Mouse (Mus musculus) liver, postnatal 0 days (tissue): ENCODE data around the gene Cdc27. TPM values are rescaled to one million over a fixed set of nuclear protein-coding genes. Genes with fewer than 3 reads are reported as not detected.

Source experiments
- ATAC-seq: fragments of 200-750 bp; cut with Nextera tagmentation; 2 replicates; pipeline ENCODE4 v1.8.0; 2017; ENCODE audit warnings: mild to moderate bottlenecking, moderate library complexity
- DNase-seq: peaks from one replicate; pipeline ENCODE4 v3.0.0-alpha.2; 2016
- H3K27ac ChIP-seq: fragments of 300-500 bp; sonication (generic); 2 replicates; pipeline ENCODE4 v1.5.1; 2014; ENCODE audit warnings: antibody characterized with exemption, moderate library complexity, mild to moderate bottlenecking, low read depth
- H3K27me3 ChIP-seq: fragments of 300-500 bp; sonication (generic); 2 replicates; pipeline ENCODE4 v1.6.1; 2014; ENCODE audit warnings: low read length, control low read depth, mixed read lengths; ENCODE audit not compliant: insufficient read depth
- H3K36me3 ChIP-seq: fragments of 300-500 bp; sonication (generic); replicated peaks from 2 replicates; pipeline ENCODE4 v1.6.1; 2014; ENCODE audit warnings: mild to moderate bottlenecking, control low read depth, low read length, moderate library complexity, mixed read lengths; ENCODE audit not compliant: insufficient read depth
- H3K4me1 ChIP-seq: fragments of 300-500 bp; sonication (generic); 2 replicates; pipeline ENCODE4 v1.6.1; 2014; ENCODE audit warnings: antibody characterized with exemption, mild to moderate bottlenecking, control low read depth; ENCODE audit not compliant: insufficient read depth
- H3K4me2 ChIP-seq: fragments of 300-500 bp; sonication (generic); 2 replicates; pipeline ENCODE4 v1.6.1; 2014; ENCODE audit warnings: low read depth, mild to moderate bottlenecking, low read length, moderate library complexity, mixed read lengths
- H3K4me3 ChIP-seq: fragments of 300-500 bp; sonication (generic); 2 replicates; pipeline ENCODE4 v1.5.1; 2014; ENCODE audit warnings: low read depth, low read length
- H3K9ac ChIP-seq: fragments of 300-500 bp; sonication (generic); replicated peaks from 2 replicates; pipeline ENCODE4 v1.6.1; 2014; ENCODE audit warnings: mild to moderate bottlenecking, moderate library complexity
- H3K9me3 ChIP-seq: fragments of 300-500 bp; sonication (generic); 2 replicates; pipeline ENCODE4 v1.6.1; 2016; ENCODE audit warnings: mild to moderate bottlenecking, control low read depth, low read length, mixed read lengths
- CTCF ChIP-seq: sonication (generic); IDR thresholded peaks from 2 replicates; pipeline ENCODE4 v1.5.1; 2016; ENCODE audit warnings: antibody characterized with exemption, low read depth
- EP300 ChIP-seq: IDR thresholded peaks from 2 replicates; pipeline ENCODE4 v1.6.1; 2016; ENCODE audit warnings: antibody characterized with exemption, low read depth, mild to moderate bottlenecking
- WGBS: fragments of 180-500 bp; shearing (Covaris S2); extraction: QIAGEN DNeasy Blood & Tissue Kit; methylation state at CpG from one replicate; pipeline ENCODE4 v1.1.7; 2014; ENCODE audit not compliant: insufficient replicate concordance; 5-methylcytosine and 5-hydroxymethylcytosine counted together
- polyA plus RNA-seq: library from polyadenylated mRNA; unstranded; fragments of >200 nt; fragmentation: Nextera tagmentation; extraction: Ambion mirVana; gene quantifications from 2 replicates; pipeline ENCODE4 v1.2.1, GENCODE M21; 2015

The Cdc27 gene
- polyA plus RNA-seq, 1 experiment from 2014 or later = 13.8 TPM

DNA sequence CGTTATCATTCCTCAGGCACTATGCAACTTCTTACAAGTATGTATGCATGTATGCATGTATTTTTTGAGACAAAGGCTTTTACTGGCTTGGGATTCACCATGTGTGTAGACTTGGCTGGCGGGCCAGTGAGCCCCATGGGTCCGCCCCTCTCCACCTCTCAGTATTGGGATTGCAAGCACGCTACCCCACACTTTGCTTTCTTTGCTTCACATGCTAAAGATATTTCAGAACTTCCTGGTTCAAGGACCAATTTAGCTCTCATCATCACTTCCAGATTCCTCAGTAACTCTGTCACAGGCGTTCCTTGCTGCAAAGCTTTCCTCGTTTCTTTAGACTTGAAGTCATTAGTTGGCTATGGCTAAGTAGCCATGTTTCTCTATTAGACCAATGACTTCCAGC is 15.7 kb upstream of the Cdc27 start:
- TF ChIP-seq CTCF (no peak), EP300 (no peak)
- Histone ChIP-seq H3K9ac (no peak overlapping the region), H3K9me3 (0 out of 2 replicates have a peak, but pooled peaks cover 4% of the 10 kb centered on the region), H3K27ac (no peak overlapping the region), H3K4me1 (peaks cover under 1% of the 10 kb centered on the region; the same call in 1 of the 2 replicates), H3K4me3 (no peak overlapping the region), H3K4me2 (no peak overlapping the region), H3K27me3 (no peaks in the 10 kb centered on the region), H3K36me3 (no peaks in the 10 kb centered on the region)
- no peak for DNase-seq
- ATAC-seq = no peak
- WGBS = 68% methylated on average over 6 of the region's 6 CpGs

DNA sequence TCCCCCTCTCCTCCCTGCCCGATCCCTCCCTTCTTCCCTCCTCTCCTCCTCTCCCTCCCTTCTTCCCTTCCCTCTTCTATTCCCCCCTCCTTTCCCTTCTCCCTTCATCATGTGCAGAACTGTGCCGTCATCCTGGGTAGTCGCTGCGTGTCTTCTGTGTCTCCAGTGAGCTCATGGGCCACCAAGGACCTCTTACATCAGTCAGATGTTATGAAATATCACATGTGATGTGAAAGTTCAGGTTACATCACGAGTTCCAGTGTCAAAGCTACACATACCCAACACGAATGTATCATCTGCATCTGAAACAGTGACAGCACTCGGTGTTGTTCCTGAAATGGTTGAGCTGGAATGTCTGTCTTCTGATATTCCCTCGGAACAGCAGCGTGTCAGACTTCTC is 14.8 kb upstream of the Cdc27 start:
- H3K27me3 ChIP-seq = no peaks in the 10 kb centered on the region
- peak; percentile 56; the same call in 1 of the 2 replicates for ATAC-seq
- DNase-seq = no peak
- H3K36me3 ChIP-seq = no peaks in the 10 kb centered on the region
- no peak overlapping the region for H3K27ac ChIP-seq
- WGBS = 72% methylated on average over 9 of the region's 9 CpGs
- H3K9ac ChIP-seq = no peak overlapping the region
- no peak overlapping the region for H3K4me3 ChIP-seq
- TF ChIP-seq CTCF (no peak), EP300 (no peak)
- no peaks in the 10 kb centered on the region for H3K4me1 ChIP-seq
- H3K9me3 ChIP-seq = 0 out of 2 replicates have a peak, but pooled peaks cover 4% of the 10 kb centered on the region
- H3K4me2 ChIP-seq = no peak overlapping the region

DNA sequence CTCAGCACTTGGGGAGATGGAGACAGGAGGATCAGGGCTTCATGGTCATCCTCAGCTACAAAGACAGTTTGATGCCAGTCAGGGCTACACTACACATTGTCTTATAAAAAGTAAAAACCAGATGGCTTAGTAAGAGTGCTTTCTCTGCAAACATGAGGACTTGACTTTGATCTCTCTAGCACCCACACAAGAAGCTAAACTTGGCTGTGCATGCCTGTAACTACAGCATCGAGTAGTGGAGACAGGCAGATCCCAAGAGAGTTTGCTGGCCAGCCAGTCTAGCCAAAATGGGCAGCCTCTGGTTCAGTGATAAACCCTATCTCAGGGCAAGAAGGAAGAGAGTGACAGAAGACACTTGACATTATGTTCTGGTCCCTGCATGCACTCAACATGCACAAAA is 13.1 kb upstream of the Cdc27 start:
- ATAC-seq = no peak

DNA sequence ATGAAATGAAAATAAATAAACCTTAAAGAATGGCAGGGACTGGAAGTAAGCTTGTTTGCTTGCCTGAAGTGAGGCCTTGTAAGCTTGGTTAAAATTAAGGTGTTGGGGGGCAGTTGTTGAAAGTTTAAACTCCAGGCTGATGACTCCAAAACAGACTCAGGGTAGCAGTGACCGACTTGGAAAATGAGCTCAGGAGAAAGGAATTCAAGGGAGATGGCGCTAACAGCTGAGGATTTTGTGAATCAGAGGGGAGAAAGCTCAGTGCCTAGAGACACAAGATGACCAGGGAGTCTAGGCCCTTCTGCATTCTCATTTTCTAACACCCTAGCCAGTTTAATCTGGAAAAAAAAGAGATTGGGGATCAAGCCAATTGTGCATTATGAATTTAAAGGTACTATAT is 10.6 kb upstream of the Cdc27 start:
- ATAC-seq = no peak
- TF ChIP-seq CTCF (no peak), EP300 (no peak)
- 61% methylated on average over 2 of the region's 2 CpGs for WGBS

More for the DNA sequence above, 13.1 kb upstream of the Cdc27 start:
- Histone ChIP-seq H3K4me1 (no peaks in the 10 kb centered on the region), H3K4me3 (no peak overlapping the region), H3K4me2 (no peak overlapping the region), H3K27me3 (no peaks in the 10 kb centered on the region), H3K9ac (no peak overlapping the region), H3K27ac (no peak overlapping the region), H3K36me3 (no peaks in the 10 kb centered on the region), H3K9me3 (no peaks in the 10 kb centered on the region)
- TF ChIP-seq CTCF (no peak), EP300 (no peak)
- DNase-seq = no peak
- 57% methylated on average over 1 of the region's 1 CpGs for WGBS

DNA sequence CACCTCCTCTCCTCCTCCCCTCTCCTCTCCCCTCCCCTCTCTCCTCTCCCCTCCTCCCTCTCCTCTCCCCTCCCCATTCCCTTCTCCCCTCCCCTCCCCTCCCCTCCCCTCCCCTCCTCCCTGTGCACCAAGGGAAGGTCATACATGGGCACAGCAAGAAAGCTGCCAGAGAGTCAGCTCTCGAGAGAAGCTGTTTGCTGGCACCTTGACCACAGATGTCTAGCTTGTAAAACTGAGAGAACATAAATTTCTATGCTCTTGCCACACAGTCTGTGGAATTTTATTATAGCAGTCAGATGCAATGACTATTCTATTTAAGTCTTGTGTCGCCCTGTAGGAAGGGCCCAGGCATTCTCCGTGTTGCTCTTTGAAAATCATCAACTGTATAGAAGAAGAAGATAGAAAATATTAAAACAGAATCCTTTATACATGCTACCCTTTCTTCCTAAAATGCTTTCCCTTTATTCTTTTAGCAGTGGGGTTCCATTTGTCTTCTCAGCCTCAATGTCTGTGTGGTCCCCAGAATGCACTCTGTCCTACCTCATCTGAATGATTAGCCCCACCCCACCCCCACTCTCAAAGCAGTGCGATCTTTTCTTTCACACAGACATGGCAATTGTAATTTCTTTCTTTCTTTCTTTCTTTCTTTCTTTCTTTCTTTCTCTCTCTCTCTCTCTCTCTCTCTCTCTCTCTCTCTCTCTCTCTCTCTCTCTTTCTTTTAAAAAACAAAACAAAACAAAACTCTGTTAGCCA is 8.4 kb upstream of the Cdc27 start:
- DNase-seq (no peak), ATAC-seq (no peak)
- Histone ChIP-seq H3K27me3 (no peaks in the 10 kb centered on the region), H3K9ac (no peak overlapping the region), H3K36me3 (no peaks in the 10 kb centered on the region), H3K9me3 (no peaks in the 10 kb centered on the region), H3K4me2 (no peak overlapping the region), H3K4me3 (no peak overlapping the region), H3K27ac (no peak overlapping the region), H3K4me1 (no peaks in the 10 kb centered on the region; the same call in 1 of the 2 replicates)
- TF ChIP-seq EP300 = no peak
- TF ChIP-seq CTCF = no peak
- WGBS = 72% methylated on average over 4 of the region's 4 CpGs

More for the DNA sequence above, 10.6 kb upstream of the Cdc27 start:
- H3K27me3 ChIP-seq = no peaks in the 10 kb centered on the region
- no peak overlapping the region for H3K4me2 ChIP-seq
- no peak overlapping the region for H3K27ac ChIP-seq
- no peaks in the 10 kb centered on the region for H3K9me3 ChIP-seq
- no peak for DNase-seq
- H3K9ac ChIP-seq = no peak overlapping the region
- no peaks in the 10 kb centered on the region for H3K36me3 ChIP-seq
- H3K4me3 ChIP-seq = no peak overlapping the region
- no peaks in the 10 kb centered on the region; the same call in 1 of the 2 replicates for H3K4me1 ChIP-seq

DNA sequence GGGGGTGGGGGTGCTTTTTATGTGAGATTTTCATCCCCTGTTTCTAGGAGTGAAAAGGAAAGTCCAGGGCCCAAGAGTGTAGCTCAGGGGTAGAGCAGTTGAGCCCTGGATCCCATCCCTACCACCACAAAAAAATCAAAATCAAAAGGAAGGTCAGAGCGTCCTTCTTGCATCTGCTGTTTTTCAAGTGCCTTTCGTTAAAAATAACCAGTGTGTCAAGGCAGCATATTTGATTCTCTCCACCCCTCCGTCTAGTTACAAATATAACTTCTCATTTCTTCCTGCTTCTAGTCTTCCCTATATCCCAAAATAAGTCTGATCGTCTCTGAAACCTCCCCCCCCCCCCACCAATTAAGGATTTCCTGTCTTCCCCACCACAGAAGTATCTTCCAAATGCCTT is 7.6 kb upstream of the Cdc27 start:
- Histone ChIP-seq H3K27ac (no peak overlapping the region), H3K4me3 (no peak overlapping the region), H3K9me3 (no peaks in the 10 kb centered on the region), H3K4me1 (no peaks in the 10 kb centered on the region; the same call in 1 of the 2 replicates), H3K36me3 (no peaks in the 10 kb centered on the region), H3K9ac (no peak overlapping the region), H3K4me2 (no peak overlapping the region), H3K27me3 (no peaks in the 10 kb centered on the region)
- DNase-seq (no peak), ATAC-seq (no peak)
- 54% methylated on average over 4 of the region's 4 CpGs for WGBS
- TF ChIP-seq EP300 (no peak), CTCF (no peak)
